16 mouse cellular contexts compared by ENCODE assay signal in the genomic region with DNA sequence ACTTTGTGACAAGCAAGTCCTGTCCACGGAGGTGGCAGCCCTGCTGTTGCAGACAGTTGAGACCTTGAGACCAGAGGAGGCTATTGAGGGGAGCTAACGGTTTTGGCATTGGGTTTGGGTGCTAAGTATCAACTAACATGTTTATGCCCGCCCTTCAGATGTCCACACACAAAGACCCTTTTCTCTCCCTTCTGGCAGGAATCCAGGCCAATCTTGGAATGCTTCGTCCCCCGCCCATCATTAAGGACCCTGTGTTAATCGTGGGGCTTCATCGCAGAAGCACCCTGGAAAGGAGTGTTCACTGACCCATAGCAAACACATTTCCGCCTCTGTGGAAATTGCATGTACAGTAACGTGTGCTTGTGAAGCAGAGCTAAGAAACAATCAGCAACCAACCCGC.
DNase-seq lines count a peak whose midpoint lies in the region; ATAC-seq lines count a peak whose summit lies in the region.
"Had no signal": no experiment of that assay in that cellular context is flagged by ENCODE, and none has a peak within 500 bp of the region (broad histone marks: within the 10 kb centered on the region; RNA-seq: fewer than 3 reads in every experiment).

No protein-coding gene starts in this region.

- H3K4me1 ChIP-seq in forebrain, embryonic 13.5 days: peaks cover 28% of the 10 kb centered on the region
- no peaks in the 10 kb centered on the region for H3K4me1 ChIP-seq in limb, embryonic 15.5 days
- H3K4me1 ChIP-seq: embryonic facial prominence, embryonic 12.5 days; heart, embryonic 10.5 days had no signal

- H3K36me3 ChIP-seq in forebrain, embryonic 13.5 days (ENCODE audit: poor library complexity, severe bottlenecking): no peaks in the 10 kb centered on the region
- no peaks in the 10 kb centered on the region for H3K36me3 ChIP-seq in limb, embryonic 15.5 days
- H3K36me3 ChIP-seq: embryonic facial prominence, embryonic 12.5 days; G1E; heart, embryonic 10.5 days had no signal

- H3K9me3 ChIP-seq in forebrain, embryonic 13.5 days (replicated peaks): no peaks in the 10 kb centered on the region
- no peaks in the 10 kb centered on the region for H3K9me3 ChIP-seq in limb, embryonic 15.5 days
- H3K9me3 ChIP-seq: embryonic facial prominence, embryonic 12.5 days; G1E; heart, embryonic 10.5 days had no signal

- peak; percentile 95 for ATAC-seq in forebrain, embryonic 13.5 days
- ATAC-seq in limb, embryonic 15.5 days (ENCODE audit: insufficient number of reproducible peaks, low FRiP score, low TSS enrichment, low read depth): peak; percentile 58; the same call in 1 of the 2 replicates

- WGBS in forebrain, embryonic 13.5 days: 10% methylated on average over 10 of the region's 10 CpGs
- 52% methylated on average over 10 of the region's 10 CpGs for WGBS in limb, embryonic 15.5 days

- H3K4me2 ChIP-seq in forebrain, embryonic 13.5 days: peak overlapping the region; percentile 25
- H3K4me2 ChIP-seq in limb, embryonic 15.5 days: no peak overlapping the region
- H3K4me2 ChIP-seq: embryonic facial prominence, embryonic 12.5 days; liver, embryonic 11.5 days had no signal

- peak; percentile 13 for DNase-seq in embryo, embryonic 11 days
- DNase-seq in embryo, embryonic 9.5 days (ENCODE audit: extremely low spot score): no peak
- DNase-seq in Muller cell, postnatal 12 days (ENCODE audit: inconsistent ontology term): peak; percentile 26
- DNase-seq in heart, postnatal 4 days: no peak
- no peak for DNase-seq in spleen, postnatal 36 days (ENCODE audit: low spot score in 2 of 2)
- DNase-seq in thymus, postnatal 0 days (ENCODE audit: low spot score): no peak
- DNase-seq: layer of hippocampus, adult 9-11 months; lung, postnatal 14 days; spleen, adult 18-20 months; thymus, postnatal 14 days had no signal

- H3K9ac ChIP-seq in forebrain, embryonic 13.5 days: no peak overlapping the region
- no peak overlapping the region for H3K9ac ChIP-seq in limb, embryonic 15.5 days
- H3K9ac ChIP-seq: embryonic facial prominence, embryonic 12.5 days had no signal

- 0 out of 2 replicates have a peak overlapping the region, but pooled peaks have one; percentile 37 for H3K27ac ChIP-seq in forebrain, embryonic 13.5 days
- no peak overlapping the region for H3K27ac ChIP-seq in limb, embryonic 15.5 days
- H3K27ac ChIP-seq: embryonic facial prominence, embryonic 12.5 days; heart, embryonic 10.5 days had no signal

- H3K27me3 ChIP-seq in forebrain, embryonic 13.5 days: no peaks in the 10 kb centered on the region
- no peaks in the 10 kb centered on the region for H3K27me3 ChIP-seq in limb, embryonic 15.5 days
- H3K27me3 ChIP-seq: embryonic facial prominence, embryonic 12.5 days had no signal

- no peak overlapping the region for H3K4me3 ChIP-seq in forebrain, embryonic 13.5 days
- no peak overlapping the region for H3K4me3 ChIP-seq in limb, embryonic 15.5 days
- H3K4me3 ChIP-seq: embryonic facial prominence, embryonic 12.5 days; heart, embryonic 10.5 days had no signal

Comparison
In these comparisons a context has a peak if more than half of its experiments do, and no peak if none do; other contexts are left out.
1. DNase-seq: peak in embryo, embryonic 11 days (single experiment) and Muller cell, postnatal 12 days (single experiment); none in embryo, embryonic 9.5 days (single experiment), heart, postnatal 4 days (single experiment), spleen, postnatal 36 days (0 of 2) and thymus, postnatal 0 days (single experiment).